Mouse (Mus musculus) spleen, adult 2 months (tissue): Measurements from ENCODE around the gene Gm20388.

Experiments used
- CTCF ChIP-seq: fragments of 200-500 bp; IDR thresholded peaks from 2 replicates; pipeline ENCODE4 v1.5.1; 2011; ENCODE audit warnings: mild to moderate bottlenecking, inconsistent platforms; ENCODE audit not compliant: insufficient read depth, insufficient read length, insufficient replicate concordance; ENCODE audit errors: extremely low read depth
- POLR2A ChIP-seq: fragments of 200-500 bp; IDR thresholded peaks from 2 replicates; pipeline ENCODE4 v1.6.1; 2011; ENCODE audit warnings: low read depth, low read length, inconsistent platforms

DNA sequence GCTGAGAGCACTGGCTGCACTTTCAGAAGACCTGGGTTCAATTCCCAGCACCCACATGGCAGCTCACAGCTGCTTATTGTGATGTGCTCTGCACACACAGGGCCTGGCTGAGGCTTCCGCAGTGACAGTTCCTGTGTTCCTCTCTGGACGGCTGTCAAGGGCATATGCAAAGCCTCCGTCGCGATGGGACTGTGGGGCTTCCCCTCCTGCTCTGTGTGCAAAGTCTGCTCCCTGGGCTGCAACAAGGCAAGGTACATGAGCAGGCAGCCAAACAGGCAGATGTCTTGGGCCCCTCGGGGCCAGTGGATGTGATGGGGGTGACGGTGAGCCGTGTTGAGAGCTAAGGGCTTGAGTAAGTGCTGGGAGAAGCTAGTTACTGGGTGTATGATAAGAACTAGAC, 1878.1 kb downstream of the Gm20388 start:
- TF ChIP-seq POLR2A (no peak), CTCF (no peak)
